Mouse (Mus musculus) cerebellum, adult 11 months (tissue): ENCODE results near the gene L1td1.
"Not testable (repeated sequence)": the region's sequence is repeated elsewhere in the genome, so short reads cannot be mapped to it uniquely, and the experiment has no call there.

Experiments
- DNase-seq: peaks from one replicate; pipeline ENCODE4 v3.0.0; 2022

The L1td1 gene

DNA sequence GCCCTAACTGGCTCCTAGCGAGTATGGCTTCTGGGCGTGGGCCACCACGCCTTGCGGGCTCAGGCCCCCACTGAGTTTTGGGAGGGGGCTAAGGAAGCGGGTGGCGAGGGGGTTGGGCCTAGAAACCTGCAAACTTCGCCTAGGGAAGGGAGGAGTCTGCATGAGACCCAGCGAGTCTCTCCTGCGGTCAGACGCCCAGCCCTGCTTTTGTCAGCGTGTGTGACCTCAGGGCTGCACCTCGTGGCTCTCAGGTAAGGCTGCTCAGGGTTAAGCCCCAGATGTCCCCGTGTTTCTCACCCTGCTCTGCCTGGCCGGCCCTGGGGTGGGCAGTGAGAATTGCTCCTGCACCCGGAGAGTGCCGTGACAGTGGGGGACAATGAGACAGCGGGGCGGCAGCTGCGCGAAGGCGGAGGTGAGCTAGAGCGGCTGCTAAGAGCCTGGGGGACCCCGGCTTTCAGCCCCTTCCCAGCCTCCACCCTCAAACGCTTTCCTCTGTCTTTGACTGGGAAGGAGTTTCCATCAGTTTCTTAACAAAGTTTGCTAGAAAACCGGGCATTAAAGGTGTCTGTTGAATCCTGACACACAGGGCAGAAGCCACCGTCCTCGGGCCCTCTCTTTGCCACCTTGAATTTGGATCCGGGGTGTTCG lies at the start of gene L1td1:
TSS of gene L1td1 (plus strand) at position 145 of the 648 bp plus-strand sequence.
- no peak for DNase-seq

DNA sequence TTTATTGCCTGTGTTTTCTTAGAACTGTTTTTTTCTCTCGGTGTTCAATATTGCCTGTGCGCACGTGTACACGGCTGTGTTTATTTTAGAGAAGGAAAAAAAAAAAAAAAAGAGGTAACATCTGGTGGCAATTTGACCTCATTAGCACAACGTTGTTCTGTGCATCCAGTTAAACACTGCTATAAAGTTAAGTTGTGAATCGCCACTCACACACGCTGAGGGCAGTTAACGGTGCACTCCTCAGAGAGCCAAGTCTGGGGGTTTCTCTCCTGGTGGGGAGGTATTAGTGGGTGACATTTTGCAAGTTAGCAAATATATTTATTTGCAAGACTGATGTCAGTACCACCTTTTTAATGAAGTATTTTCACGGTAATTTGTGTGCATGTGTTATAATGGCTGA lies 49.0 kb upstream of the L1td1 start:
- DNase-seq: no peak

DNA sequence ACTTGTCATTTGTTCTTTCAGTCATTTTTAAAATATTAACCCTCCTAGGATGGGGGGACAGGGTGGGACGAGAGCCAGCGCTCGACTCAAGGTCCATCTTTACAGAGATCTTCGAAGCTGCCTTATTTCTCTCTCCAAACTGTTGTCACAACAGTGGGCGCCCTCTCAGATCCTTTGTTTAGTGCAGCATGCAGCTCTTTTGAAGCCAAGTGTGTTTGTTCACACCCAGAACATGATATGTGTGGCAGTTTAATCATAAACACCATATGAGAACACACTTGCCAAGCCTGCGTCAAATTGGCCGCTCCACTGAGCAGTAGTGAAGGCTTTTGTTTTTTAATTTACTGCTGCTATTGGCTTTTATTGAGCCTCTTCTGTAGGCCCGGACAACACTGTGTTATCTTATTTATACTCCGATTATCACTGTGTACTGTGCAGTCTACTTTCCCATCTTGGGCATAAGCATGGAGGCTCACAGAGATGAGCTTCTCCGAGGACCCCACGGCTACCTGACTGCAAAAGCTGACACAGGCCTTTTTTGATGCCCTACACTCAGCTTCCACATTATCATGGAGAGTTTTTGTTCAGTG lies 39.8 kb upstream of the L1td1 start:
- DNase-seq: no peak

DNA sequence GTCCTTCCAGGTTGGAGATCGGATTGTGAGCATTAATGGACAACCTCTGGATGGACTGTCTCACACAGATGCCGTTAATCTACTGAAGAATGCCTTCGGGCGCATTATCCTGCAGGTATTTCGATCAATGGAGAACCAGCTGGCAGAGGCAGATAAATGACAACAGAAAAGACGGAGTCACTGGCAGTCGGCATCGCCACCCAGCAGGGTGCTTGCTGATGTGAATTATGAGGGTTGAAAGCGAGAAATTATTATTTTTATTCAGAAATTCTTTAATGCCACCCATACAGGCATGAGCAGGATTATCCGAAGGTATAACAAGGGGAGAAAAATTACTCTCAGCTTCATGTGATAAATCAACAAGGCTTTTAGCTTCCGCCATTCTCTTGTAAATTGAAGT lies 38.4 kb upstream of the L1td1 start:
- DNase-seq: no peak

GRCm38 (mm10) chr4:98688520-98688919 lies 38.0 kb upstream of the L1td1 start:
- DNase-seq: no peak

GRCm38 (mm10) chr4:98689988-98690387 lies 36.5 kb upstream of the L1td1 start:
- DNase-seq: no peak

GRCm38 (mm10) chr4:98693465-98694185 lies 32.9 kb upstream of the L1td1 start:
- no peak for DNase-seq

DNA sequence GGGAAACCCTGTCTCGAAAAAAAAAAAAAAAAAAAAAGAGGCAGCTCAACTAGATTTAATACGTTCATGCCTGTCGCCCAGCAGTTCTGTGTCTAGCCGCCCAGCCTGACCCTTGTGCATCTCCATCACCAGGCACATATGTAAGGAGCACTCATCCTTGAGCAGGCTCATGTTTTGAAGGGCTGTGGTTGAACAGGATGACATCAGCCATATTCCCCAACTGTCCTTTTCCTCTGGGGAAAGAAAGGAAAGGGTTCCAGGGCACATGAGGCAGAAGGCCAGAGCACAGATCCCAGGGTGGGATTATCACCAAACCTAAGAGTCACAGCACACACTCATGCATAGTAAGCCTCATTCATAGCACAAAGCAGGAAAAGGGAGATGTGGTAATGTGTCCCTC lies 28.6 kb upstream of the L1td1 start:
- DNase-seq: no peak

DNA sequence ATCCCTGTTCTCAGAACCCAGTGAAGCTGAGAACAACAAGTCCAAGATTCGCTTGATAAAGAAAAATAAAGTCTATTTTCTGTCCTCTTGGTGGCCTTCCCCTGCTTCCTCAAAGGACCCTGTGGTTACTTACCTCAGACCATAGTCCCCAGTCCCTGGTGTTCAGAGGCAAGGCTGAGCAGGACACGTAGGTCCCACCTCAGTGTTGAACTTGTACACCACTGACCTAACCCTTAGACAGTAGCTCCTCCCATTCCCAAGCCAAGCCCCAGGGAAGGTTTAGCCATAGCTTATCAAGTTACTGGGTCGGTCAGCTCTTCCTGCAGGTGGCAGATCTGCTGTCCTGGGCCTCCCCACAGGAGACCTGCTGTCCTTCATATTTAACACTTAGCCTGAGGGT lies 27.6 kb upstream of the L1td1 start:
- no peak for DNase-seq

GRCm38 (mm10) chr4:98700156-98700555 lies 26.4 kb upstream of the L1td1 start:
- DNase-seq: no peak

GRCm38 (mm10) chr4:98702201-98702894 lies 24.2 kb upstream of the L1td1 start:
- peak; percentile 72 for DNase-seq

DNA sequence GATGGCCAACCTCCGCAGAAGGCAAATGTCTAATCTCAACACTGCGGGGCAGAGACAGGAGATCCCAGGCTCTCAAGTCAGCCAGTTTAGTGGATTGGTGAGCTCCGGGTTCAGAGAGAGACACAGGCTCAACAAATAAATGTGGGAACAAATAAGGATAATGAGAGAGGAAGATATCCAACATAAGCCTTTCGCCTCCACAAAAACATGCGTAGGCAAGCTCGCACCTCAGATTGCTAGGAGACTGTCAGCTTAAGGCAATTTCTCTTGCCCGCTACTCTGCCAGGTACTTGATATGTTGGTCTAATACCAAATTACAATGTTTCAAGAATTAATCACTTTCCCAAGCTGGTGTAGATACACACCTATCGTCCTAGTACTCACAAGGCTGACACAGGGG lies 15.6 kb upstream of the L1td1 start:
- no peak for DNase-seq

DNA sequence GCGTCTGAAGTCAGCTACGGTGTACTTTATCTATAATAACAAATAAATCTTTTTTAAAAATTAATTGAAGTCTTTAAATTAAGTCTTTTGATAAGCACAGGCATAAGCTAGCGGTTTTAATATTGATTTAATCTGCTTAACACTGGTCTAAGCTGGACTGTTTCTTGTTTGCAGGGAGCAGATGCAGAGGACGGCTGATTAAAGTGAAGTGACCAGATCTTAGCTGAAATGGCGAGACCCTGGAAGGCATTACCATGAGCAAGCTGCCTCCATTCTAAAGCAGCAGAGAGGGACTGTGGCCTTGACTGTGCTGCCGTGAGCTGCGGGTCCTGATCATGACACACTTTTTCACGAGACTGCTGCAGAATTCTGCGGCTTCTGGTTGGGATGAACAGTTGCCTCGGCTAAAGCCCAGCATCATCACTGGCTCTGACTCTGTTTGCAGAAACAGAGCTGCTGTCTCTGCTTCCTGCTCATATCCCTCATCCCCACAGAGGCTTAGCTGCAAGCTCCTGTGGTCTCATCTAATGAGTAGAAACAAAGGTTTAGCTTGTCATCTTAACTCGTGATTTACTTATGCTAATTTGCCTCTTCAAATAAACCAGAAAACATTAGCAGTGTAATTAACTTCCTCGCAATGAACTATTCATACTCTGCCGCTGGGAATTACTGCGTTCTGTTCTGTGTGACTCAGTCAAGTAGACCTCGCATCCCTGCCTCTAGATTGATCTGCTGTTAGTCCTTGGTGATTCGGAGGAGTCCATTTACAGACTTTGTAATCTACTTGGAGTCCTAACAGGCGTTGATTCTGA lies 8.6 kb upstream of the L1td1 start:
- DNase-seq: no peak

- DNase-seq: no peak
These were observed 8.0 kb upstream of the L1td1 start for GRCm38 (mm10) chr4:98718547-98718917.

DNA sequence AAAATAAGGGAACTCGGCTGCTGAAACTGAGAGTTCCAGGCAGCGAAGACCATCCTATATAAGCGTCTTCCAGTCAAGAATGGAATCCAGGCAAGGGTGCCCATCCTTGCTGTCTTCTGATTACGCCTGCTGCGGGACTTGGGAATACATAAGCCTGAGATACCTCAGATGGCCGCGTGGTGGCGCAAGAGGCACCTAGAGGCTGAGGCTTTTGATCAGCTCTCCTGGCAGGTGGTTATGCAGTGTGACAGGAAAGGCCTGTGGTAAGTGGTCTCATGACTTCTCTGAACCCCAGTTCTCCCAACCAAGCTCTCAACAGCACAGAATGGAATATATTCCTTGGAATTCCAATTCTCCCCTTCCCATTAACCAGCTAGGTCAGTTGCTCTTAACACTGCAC lies 4.1 kb upstream of the L1td1 start:
- peak; percentile 65 for DNase-seq

GRCm38 (mm10) chr4:98724682-98725081 lies 1.9 kb upstream of the L1td1 start:
- DNase-seq: not testable (repeated sequence)

DNA sequence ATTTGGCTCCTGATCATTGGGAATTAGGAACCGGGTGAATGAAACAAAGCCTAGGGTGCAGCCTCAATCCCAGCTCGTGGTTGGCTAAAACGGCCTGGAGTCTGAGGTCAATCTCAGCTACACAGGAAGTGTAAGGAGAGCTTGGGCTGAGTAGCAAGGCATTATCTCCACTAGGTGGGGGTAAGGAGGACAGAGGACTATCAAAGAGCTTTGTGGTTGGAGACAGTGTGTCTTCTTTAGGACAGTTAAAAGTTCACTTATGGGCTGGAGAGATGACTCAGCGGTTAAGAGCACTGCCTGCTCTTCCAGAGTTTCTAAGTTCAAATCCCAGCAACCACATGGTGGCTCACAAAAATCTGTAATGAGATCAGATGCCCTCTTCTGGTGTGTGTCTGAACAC lies 1.1 kb upstream of the L1td1 start:
- DNase-seq: no peak

DNA sequence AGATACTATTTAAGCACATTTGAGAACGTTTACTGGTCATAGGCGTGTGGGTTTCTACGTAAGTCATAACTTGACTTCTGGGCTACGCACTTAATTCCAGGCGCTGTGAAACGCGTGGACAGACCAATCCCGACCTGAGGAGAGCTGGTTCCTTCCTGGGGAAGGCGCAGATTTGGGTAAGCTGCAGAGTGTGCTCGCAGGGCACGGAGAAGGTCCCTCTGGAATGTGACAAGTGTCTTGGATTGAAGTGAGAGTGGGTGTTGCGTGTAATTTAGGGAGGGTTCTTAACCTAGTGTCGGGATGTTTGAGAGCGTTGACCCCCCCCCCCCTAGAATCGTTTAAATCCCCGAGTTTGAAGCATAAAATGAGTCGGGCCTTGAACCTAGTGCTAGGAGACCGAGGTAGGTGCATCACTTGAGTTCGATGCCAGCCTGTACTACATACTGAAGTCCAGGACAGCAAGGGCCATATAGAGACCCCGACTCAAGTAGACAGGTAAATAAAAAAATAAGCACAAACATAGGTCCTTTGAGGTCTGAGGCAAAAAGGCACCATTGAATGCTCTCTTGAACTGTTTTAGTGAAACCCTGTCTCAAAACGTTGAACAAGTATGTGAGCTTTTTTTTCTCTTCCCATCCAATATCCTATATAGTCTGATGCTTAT lies 893 bp downstream of the L1td1 start:
- DNase-seq: no peak

GRCm38 (mm10) chr4:98727959-98728347 lies 1.4 kb downstream of the L1td1 start:
- DNase-seq: no peak

DNA sequence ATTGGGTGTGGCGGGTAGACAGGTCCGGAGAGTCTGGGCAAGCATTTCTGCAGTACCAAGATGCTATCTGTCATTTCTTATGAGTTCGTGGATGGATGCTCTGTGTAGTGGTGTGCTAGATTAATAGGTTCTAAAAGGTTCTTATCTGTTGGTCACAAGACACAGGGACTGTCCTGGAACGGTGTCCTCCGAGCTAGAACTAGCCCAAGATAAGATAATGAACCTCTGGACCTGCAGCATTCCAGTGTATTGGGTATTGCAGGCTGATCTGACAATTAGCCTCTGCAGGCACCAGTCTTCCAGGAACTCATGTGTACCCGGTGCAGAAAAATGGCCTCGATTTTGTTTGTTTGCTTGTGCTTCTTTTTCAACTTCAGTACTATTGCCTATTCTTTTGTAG lies 2.2 kb downstream of the L1td1 start:
- DNase-seq: no peak

DNA sequence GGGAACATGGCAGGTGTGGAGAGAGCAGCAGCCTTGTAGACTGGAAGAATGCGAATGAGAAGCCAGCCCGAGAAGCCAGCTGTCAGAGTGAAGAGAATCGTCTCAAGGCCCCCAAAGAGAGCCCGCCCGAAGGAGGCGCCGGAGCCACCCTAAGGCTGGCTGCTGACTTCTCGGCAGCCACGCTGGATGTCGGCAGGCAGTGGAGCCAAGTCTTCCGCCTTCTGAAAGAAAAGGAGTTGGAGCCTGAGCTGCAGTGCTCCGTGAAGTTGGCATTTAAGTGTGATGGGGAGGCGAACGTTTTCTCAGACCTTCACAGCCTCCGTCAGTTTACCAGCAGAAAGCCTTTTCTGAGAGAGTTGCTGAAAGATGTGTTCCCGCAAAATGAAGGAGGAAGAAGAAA lies 7.1 kb downstream of the L1td1 start:
- DNase-seq: no peak

GRCm38 (mm10) chr4:98739753-98740152 lies 13.2 kb downstream of the L1td1 start:
- DNase-seq: no peak
